Mouse (Mus musculus) 416B (cell line): ENCODE results near the gene Med25.

Experiments used
- DNase-seq: peaks from one replicate; pipeline ENCODE4 v3.0.0; 2011; ENCODE audit warnings: low read depth

The Med25 gene

GRCm38 (mm10) chr7:44892276-44892921 is at the start of gene Med25:
Gene Med25, minus strand, starts transcription at chr7:44892712.
- peak; percentile 94 for DNase-seq

- DNase-seq = no peak
Measured at GRCm38 (mm10) chr7:44938680-44939079, 46.2 kb upstream of the Med25 start.

- DNase-seq = peak; percentile 100
Measured at GRCm38 (mm10) chr7:44929204-44930151, 37.0 kb upstream of the Med25 start, which contains the start of gene Ap2a1. Gene Ap2a1, minus strand, starts transcription at chr7:44929496.

GRCm38 (mm10) chr7:44928570-44928969 is 36.1 kb upstream of the Med25 start:
- DNase-seq = no peak

- peak; percentile 70 for DNase-seq
Measured at GRCm38 (mm10) chr7:44925468-44925867, 33.0 kb upstream of the Med25 start.

- no peak for DNase-seq
Measured at GRCm38 (mm10) chr7:44922530-44922929, 30.0 kb upstream of the Med25 start.

- DNase-seq = no peak
Measured at GRCm38 (mm10) chr7:44919127-44919526, 26.6 kb upstream of the Med25 start.

GRCm38 (mm10) chr7:44918219-44918618 is 25.7 kb upstream of the Med25 start:
- DNase-seq = no peak

GRCm38 (mm10) chr7:44916881-44917280 is 24.4 kb upstream of the Med25 start:
- no peak for DNase-seq

GRCm38 (mm10) chr7:44916191-44916590 is 23.7 kb upstream of the Med25 start:
- no peak for DNase-seq

- DNase-seq = no peak
Measured at GRCm38 (mm10) chr7:44915314-44915713, 22.8 kb upstream of the Med25 start.

- no peak for DNase-seq
Measured at GRCm38 (mm10) chr7:44914396-44914795, 21.9 kb upstream of the Med25 start.

GRCm38 (mm10) chr7:44908706-44909476 is 16.4 kb upstream of the Med25 start:
- DNase-seq = peak; percentile 75

- no peak for DNase-seq
Measured at GRCm38 (mm10) chr7:44905430-44905829, 12.9 kb upstream of the Med25 start.

- peak; percentile 31 for DNase-seq
Measured at GRCm38 (mm10) chr7:44901230-44901722, 8.8 kb upstream of the Med25 start.

GRCm38 (mm10) chr7:44900632-44901031 is 8.1 kb upstream of the Med25 start:
- DNase-seq = no peak

GRCm38 (mm10) chr7:44898607-44899006 is 6.1 kb upstream of the Med25 start:
- DNase-seq = no peak

GRCm38 (mm10) chr7:44896499-44896898 is 4.0 kb upstream of the Med25 start:
- DNase-seq = no peak

- peak; percentile 98 for DNase-seq
Measured at GRCm38 (mm10) chr7:44895593-44896434, 3.3 kb upstream of the Med25 start, which contains the start of gene Fuz. Gene Fuz, plus strand, starts transcription at chr7:44896079.

- no peak for DNase-seq
Measured at GRCm38 (mm10) chr7:44895206-44895592, 2.7 kb upstream of the Med25 start.

GRCm38 (mm10) chr7:44894175-44894574 is 1.7 kb upstream of the Med25 start:
- no peak for DNase-seq
